Mouse (Mus musculus): Measurements from ENCODE around the gene Card14.
A peak's percentile ranks its signal among the peaks of the same experiment; 100 is the strongest.

Card14 gene

GRCm38 (mm10) chr11:119300986-119301385, 6.6 kb upstream of the Card14 start:
- no peak for DNase-seq (ENCODE audit: low read depth)

DNA sequence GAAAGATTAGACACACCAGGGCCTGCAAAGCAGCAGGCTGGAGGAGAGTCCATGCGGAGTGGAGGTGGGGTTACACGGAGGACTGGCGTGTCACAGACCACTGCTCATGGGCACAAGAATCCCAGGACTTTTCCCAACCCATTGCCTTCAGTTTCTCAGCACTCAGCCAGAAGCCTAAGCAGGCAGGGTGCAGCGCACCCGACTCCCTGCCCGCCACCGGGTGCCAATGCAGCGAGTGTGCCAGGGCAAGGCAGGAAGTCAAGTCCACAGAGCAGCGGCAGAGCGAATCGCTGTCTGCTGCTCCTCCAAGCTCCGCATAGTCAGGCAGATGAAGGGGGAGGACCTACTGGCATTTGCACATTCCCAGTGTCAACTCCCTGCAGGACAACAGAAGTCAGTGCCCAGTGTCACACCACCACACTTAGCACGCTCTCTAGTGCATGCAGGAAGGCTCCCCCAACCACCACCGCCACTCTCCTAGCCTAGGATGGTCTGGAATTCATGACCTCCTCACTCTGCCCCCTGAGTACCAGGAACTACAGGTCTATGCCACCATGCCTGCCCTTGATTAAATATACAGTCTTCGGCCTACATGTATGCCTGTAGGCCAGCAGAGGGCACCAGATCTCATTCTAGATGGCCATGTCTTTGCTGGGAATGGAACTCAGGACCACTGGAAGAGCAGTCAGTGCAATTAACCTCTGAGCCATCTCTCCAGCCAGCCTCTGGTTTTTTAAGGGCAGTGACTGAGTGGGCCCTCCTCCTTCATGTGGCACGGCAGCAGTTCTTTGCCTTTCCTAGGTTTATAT, 2.5 kb upstream of the Card14 start:
- peak; percentile 79 for DNase-seq (ENCODE audit: low read depth)

GRCm38 (mm10) chr11:119306762-119307657, 558 bp upstream of the Card14 start:
- no peak for DNase-seq (ENCODE audit: low read depth)

- DNase-seq (ENCODE audit: low read depth), result no peak
Observed at GRCm38 (mm10) chr11:119307916-119308315, 348 bp downstream of the Card14 start.

- DNase-seq (ENCODE audit: low read depth), result no peak
Observed at GRCm38 (mm10) chr11:119310621-119311020, 3.1 kb downstream of the Card14 start.

DNA sequence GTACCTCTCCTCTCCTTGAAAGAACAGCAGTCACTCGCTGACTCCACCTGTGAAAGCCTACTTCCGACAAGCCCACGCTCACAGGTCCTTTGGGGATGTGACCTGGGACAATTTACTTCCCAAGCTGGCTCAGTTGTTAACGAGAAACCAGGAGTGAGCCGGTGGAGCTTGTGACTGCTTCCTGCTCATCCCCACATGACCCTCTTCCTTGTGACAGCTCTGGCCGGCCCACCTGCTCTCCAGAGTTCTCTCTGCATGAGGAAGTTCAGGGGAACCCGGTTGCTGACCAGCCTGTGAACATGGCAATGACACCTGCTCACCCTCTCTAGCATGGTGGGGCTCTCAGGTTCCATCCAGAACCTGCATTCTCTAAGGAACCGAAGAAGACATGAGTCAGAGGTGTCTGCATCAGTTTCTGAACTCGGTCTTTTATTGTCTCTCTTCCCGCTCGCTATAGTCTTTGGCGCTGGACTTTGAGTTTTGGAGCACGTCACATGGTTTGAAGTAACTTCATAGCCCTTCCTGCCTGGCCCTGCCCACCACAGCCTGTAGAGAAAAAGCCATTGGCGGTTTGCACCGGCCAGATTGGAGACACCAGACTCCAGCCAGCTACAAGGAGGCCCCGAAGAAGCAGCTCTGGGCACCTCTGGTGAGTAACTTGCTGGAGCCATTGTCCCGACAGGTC, 6.8 kb downstream of the Card14 start:
- no peak for DNase-seq (ENCODE audit: low read depth)

GRCm38 (mm10) chr11:119316720-119317119, 9.2 kb downstream of the Card14 start:
- no peak for DNase-seq (ENCODE audit: low read depth)

- no peak for DNase-seq (ENCODE audit: low read depth)
Observed at GRCm38 (mm10) chr11:119322521-119322920, 15.0 kb downstream of the Card14 start.

GRCm38 (mm10) chr11:119325068-119325467, 17.5 kb downstream of the Card14 start:
- DNase-seq (ENCODE audit: low read depth), result peak; percentile 25

GRCm38 (mm10) chr11:119330592-119330991, 23.0 kb downstream of the Card14 start:
- no peak for DNase-seq (ENCODE audit: low read depth)

DNA sequence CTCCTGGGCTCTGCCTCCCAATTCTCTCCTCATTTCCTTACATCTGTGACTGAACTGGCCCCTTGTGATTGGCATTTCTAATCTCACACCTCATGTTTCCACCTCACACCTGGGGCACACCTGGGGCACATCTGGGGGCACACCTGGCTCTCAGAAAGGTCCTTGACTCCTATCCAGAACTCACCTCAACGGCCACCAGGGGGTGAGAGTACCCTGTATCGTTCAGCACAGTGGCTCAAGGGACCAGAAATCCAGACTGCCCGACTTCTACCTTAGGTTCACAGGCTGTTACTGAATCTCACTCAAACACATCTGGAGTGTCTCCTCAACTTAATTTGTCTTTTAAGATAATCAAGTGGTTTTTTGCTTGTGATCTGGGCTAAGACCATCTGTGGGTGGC, 24.4 kb downstream of the Card14 start:
- no peak for DNase-seq (ENCODE audit: low read depth)

DNA sequence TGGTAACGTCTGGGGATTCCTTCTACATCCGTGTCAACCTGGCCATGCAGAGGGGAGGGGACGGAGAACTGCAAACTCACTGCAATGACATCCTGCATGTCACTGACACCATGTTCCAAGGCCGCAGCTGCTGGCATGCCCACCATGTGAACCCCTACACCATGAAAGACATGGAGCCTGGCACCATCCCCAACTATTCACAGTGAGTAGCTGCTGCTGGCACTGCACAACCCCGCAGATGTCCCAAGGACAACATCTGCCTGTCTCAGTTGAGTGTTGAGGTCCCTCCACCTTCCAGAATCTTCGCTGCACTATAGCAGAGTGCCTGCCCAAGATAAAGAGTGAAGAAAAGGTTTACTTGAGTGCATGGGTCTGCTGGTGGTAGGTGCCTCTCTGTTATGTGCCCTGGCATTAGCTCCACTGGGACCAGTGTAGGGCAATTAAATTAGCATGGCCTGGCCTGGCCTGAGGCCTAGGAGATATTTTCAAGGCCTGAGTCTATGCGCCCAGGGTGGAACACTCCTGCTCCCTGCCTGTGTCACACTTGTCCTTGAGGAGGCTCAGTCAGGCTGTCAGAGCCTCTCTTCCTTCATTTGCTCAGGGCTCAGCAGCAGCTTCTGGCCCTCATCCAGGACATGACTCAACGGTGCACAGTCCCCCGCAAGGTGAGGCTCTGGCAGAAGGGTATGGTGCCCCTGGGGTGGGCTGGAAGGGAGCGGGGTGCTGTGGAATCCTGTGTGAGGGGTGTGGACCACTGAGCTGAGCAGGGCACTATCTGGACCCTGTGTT, 30.9 kb downstream of the Card14 start:
- DNase-seq (ENCODE audit: low read depth), result peak; percentile 55

- DNase-seq (ENCODE audit: low read depth), result no peak
Observed at GRCm38 (mm10) chr11:119339179-119339578, 31.6 kb downstream of the Card14 start.

GRCm38 (mm10) chr11:119339637-119340036, 32.1 kb downstream of the Card14 start:
- peak; percentile 91 for DNase-seq (ENCODE audit: low read depth)

DNA sequence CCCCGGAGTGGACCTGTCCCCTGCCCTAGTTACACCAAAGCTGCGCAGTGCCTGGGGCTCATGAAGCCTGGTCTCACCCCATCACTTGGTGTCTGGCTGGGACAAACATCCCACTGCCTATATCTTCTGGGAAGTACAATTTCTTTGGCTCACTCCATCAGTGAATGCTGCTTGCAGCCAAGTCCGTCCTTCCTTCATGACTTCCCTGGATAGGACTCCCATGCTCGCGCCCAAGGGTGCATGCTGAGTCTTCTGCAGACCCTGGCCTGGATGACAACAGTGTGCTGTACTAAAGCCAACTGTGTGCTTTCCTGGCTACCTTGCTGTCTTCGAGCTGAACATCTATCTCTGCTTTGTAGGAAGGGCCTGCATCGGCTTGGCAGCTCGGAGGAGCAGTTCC, 36.6 kb downstream of the Card14 start:
- DNase-seq (ENCODE audit: low read depth), result no peak

DNA sequence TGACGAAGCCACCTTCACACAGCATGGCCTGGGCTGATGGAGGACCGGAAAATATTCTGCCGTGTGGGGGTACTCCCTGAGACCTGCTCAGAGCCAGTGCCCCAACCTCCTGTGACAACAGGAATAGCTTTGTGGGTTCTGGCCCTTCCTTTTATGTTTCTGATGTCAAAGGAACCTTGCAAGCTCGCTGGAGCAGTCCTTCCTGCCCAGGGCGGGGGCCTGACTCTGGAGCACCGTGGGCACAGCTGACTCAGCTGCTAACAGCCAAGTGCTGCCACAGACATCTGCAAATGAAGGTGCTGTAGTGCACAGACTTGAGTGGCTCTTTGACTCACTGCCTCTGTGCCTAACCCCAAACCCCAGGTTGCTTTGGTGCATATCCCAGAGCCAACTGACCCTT, 37.3 kb downstream of the Card14 start:
- peak; percentile 83 for DNase-seq (ENCODE audit: low read depth)

GRCm38 (mm10) chr11:119347125-119347524, 39.6 kb downstream of the Card14 start:
- DNase-seq (ENCODE audit: low read depth), result peak; percentile 45

DNA sequence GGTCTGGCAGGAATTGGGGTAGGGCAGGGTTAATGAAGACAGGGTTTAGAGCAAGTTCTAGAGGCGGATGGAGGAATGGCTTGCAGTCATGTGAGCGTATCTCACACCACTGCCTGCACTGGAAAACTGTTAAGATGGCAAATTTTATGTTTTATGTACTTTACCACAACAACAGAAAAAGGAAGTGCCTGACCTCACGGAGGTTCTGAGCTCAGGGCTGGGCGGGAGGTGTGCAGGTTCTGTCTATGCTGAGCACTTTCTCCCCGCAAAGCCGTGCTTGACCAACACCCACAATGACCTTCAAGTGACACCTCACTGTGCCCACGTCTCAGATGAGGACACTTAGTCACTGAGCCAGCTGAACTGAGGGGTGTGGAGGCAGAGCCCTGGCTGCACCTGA, 44.5 kb downstream of the Card14 start:
- peak; percentile 54 for DNase-seq (ENCODE audit: low read depth)

- DNase-seq (ENCODE audit: low read depth), result no peak
Observed at GRCm38 (mm10) chr11:119353946-119354345, 46.4 kb downstream of the Card14 start.

GRCm38 (mm10) chr11:119354798-119355442, 47.4 kb downstream of the Card14 start:
- DNase-seq (ENCODE audit: low read depth), result peak; percentile 97

Data from 416B (cell line).